ENCODE assay signal across 8 mouse cellular contexts in the genomic region with DNA sequence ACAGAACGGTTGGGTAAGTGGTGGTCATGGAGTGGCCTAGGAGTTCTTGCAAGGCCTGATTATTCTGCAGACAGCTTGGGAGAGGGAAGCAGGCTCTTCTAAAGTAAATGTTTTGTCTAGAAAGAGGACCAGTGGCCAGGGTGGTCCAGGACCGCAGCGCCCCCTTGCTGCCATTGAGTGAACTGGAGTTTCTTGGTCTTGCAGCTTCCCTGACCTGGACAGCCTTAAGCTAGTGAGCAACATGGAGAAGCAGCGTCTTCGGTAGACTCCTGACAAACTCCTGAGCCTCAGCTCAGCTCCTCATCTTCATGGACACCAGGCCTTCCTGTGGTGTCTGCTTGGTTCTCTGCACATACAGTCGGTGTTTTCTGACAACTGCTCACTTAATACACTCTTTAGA.
A peak's percentile ranks its signal among the peaks of the same experiment; 100 is the strongest.
DNase-seq lines count a peak whose midpoint lies in the region; ATAC-seq and TF ChIP-seq lines count a peak whose summit lies in the region.

No protein-coding gene starts in this region.

- no peak overlapping the region for H3K27ac ChIP-seq in forebrain, embryonic 11.5 days (ENCODE audit: low read depth, low read length)
- no peak overlapping the region for H3K27ac ChIP-seq in forebrain, embryonic 13.5 days
- H3K27ac ChIP-seq in midbrain, embryonic 11.5 days (ENCODE audit: low read depth, low read length): no peak overlapping the region
- H3K27ac ChIP-seq in midbrain, embryonic 15.5 days: no peak overlapping the region
- H3K27ac ChIP-seq in bone marrow, adult 2 months (ENCODE audit: control insufficient read depth, insufficient read depth, low read depth, low read length, poor library complexity): no peak overlapping the region
- H3K27ac ChIP-seq in neural tube, embryonic 11.5 days (ENCODE audit: low read depth, low read length): no peak overlapping the region

- H3K4me3 ChIP-seq in forebrain, embryonic 11.5 days (ENCODE audit: low read depth, low read length): no peak overlapping the region
- H3K4me3 ChIP-seq in forebrain, embryonic 13.5 days: no peak overlapping the region
- no peak overlapping the region for H3K4me3 ChIP-seq in midbrain, embryonic 11.5 days (ENCODE audit: low read depth, low read length)
- no peak overlapping the region for H3K4me3 ChIP-seq in midbrain, embryonic 15.5 days
- H3K4me3 ChIP-seq in bone marrow, adult 2 months (replicated peaks; ENCODE audit: control insufficient read depth, low read depth, low read length): no peak overlapping the region
- H3K4me3 ChIP-seq in neural tube, embryonic 11.5 days (ENCODE audit: low read depth, low read length): no peak overlapping the region

- ATAC-seq in forebrain, embryonic 11.5 days (replicated peaks; ENCODE audit: low FRiP score): no peak
- no peak for ATAC-seq in forebrain, embryonic 13.5 days
- ATAC-seq in midbrain, embryonic 11.5 days (ENCODE audit: low FRiP score): no peak
- ATAC-seq in midbrain, embryonic 15.5 days (replicated peaks): no peak
- no peak for ATAC-seq in neural tube, embryonic 11.5 days (ENCODE audit: insufficient read depth, low FRiP score, low TSS enrichment)
- ATAC-seq in activated CD4-positive, CD25-positive, alpha-beta regulatory T cell, adult 4 months: no peak

- 53% methylated on average over 6 of the region's 6 CpGs for WGBS in forebrain, embryonic 11.5 days
- 59% methylated on average over 6 of the region's 6 CpGs for WGBS in forebrain, embryonic 13.5 days
- 64% methylated on average over 6 of the region's 6 CpGs for WGBS in midbrain, embryonic 11.5 days
- WGBS in midbrain, embryonic 15.5 days: 69% methylated on average over 6 of the region's 6 CpGs
- WGBS in bone marrow, adult 2 months: 50% methylated on average over 6 of the region's 6 CpGs
- WGBS in neural tube, embryonic 11.5 days: 62% methylated on average over 6 of the region's 6 CpGs

- H3K4me2 ChIP-seq in forebrain, embryonic 11.5 days (ENCODE audit: low read depth, low read length, severe bottlenecking): no peak overlapping the region
- no peak overlapping the region for H3K4me2 ChIP-seq in forebrain, embryonic 13.5 days
- no peak overlapping the region for H3K4me2 ChIP-seq in midbrain, embryonic 11.5 days
- H3K4me2 ChIP-seq in midbrain, embryonic 15.5 days: no peak overlapping the region
- H3K4me2 ChIP-seq in neural tube, embryonic 11.5 days (ENCODE audit: low read depth): no peak overlapping the region

- H3K9ac ChIP-seq in forebrain, embryonic 11.5 days (ENCODE audit: low read length): no peak overlapping the region
- no peak overlapping the region for H3K9ac ChIP-seq in forebrain, embryonic 13.5 days
- no peak overlapping the region for H3K9ac ChIP-seq in midbrain, embryonic 11.5 days (ENCODE audit: low read length)
- H3K9ac ChIP-seq in midbrain, embryonic 15.5 days: no peak overlapping the region
- H3K9ac ChIP-seq in neural tube, embryonic 11.5 days (ENCODE audit: low read length): no peak overlapping the region

- no peaks in the 10 kb centered on the region for H3K27me3 ChIP-seq in forebrain, embryonic 11.5 days (ENCODE audit: control insufficient read depth, insufficient read depth, low read length)
- H3K27me3 ChIP-seq in forebrain, embryonic 13.5 days: no peaks in the 10 kb centered on the region
- H3K27me3 ChIP-seq in midbrain, embryonic 11.5 days (ENCODE audit: control insufficient read depth, insufficient read depth, low read length): no peaks in the 10 kb centered on the region
- no peaks in the 10 kb centered on the region for H3K27me3 ChIP-seq in midbrain, embryonic 15.5 days (replicated peaks)
- H3K27me3 ChIP-seq in neural tube, embryonic 11.5 days (ENCODE audit: control insufficient read depth, insufficient read depth, low read length): no peaks in the 10 kb centered on the region

- H3K9me3 ChIP-seq in forebrain, embryonic 11.5 days (ENCODE audit: control insufficient read depth, low read length): no peaks in the 10 kb centered on the region
- no peaks in the 10 kb centered on the region for H3K9me3 ChIP-seq in forebrain, embryonic 13.5 days (replicated peaks)
- no peaks in the 10 kb centered on the region for H3K9me3 ChIP-seq in midbrain, embryonic 11.5 days (ENCODE audit: control insufficient read depth, low read length)
- no peaks in the 10 kb centered on the region for H3K9me3 ChIP-seq in midbrain, embryonic 15.5 days
- no peaks in the 10 kb centered on the region for H3K9me3 ChIP-seq in neural tube, embryonic 11.5 days (ENCODE audit: control insufficient read depth, low read length)

- TF ChIP-seq POLR2A in bone marrow, adult 2 months (IDR thresholded peaks at IDR 0.05; ENCODE audit: borderline replicate concordance, control insufficient read depth, low read depth, low read length): no peak

- H3K4me1 ChIP-seq in forebrain, embryonic 11.5 days (replicated peaks; ENCODE audit: control insufficient read depth, insufficient read depth, low read length): no peaks in the 10 kb centered on the region
- no peaks in the 10 kb centered on the region for H3K4me1 ChIP-seq in forebrain, embryonic 13.5 days
- H3K4me1 ChIP-seq in midbrain, embryonic 11.5 days (ENCODE audit: control insufficient read depth, insufficient read depth, low read length): no peaks in the 10 kb centered on the region
- no peaks in the 10 kb centered on the region for H3K4me1 ChIP-seq in midbrain, embryonic 15.5 days
- no peaks in the 10 kb centered on the region for H3K4me1 ChIP-seq in bone marrow, adult 2 months (ENCODE audit: control insufficient read depth, insufficient read depth, low read length)
- no peaks in the 10 kb centered on the region for H3K4me1 ChIP-seq in neural tube, embryonic 11.5 days (ENCODE audit: control insufficient read depth, insufficient read depth, low read length)

- peak; percentile 76 for DNase-seq in forebrain, embryonic 11.5 days (ENCODE audit: low spot score)
- peak; percentile 92 for DNase-seq in midbrain, embryonic 11.5 days (ENCODE audit: low spot score, missing footprints)
- peak; percentile 78 to 80 for DNase-seq in kidney, postnatal 4 days
- DNase-seq in neural tube, embryonic 11.5 days (ENCODE audit: low spot score): peak; percentile 51

- TF ChIP-seq CTCF in bone marrow, adult 2 months (IDR thresholded peaks at IDR 0.05; ENCODE audit: control insufficient read depth, insufficient read depth, low read length): peak; percentile 46; the same call in 1 of the 2 replicates

- H3K36me3 ChIP-seq in forebrain, embryonic 11.5 days (ENCODE audit: control insufficient read depth, insufficient read depth, low read length): no peaks in the 10 kb centered on the region
- H3K36me3 ChIP-seq in forebrain, embryonic 13.5 days (ENCODE audit: poor library complexity, severe bottlenecking): no peaks in the 10 kb centered on the region
- no peaks in the 10 kb centered on the region for H3K36me3 ChIP-seq in midbrain, embryonic 11.5 days (ENCODE audit: control insufficient read depth, insufficient read depth, low read length)
- H3K36me3 ChIP-seq in midbrain, embryonic 15.5 days (replicated peaks): no peaks in the 10 kb centered on the region
- H3K36me3 ChIP-seq in neural tube, embryonic 11.5 days (ENCODE audit: control insufficient read depth, insufficient read depth, low read length): no peaks in the 10 kb centered on the region
